Mouse (Mus musculus) midbrain, embryonic 12.5 days (tissue): Measurements from ENCODE around the gene Ppm1n. TPM values are rescaled to one million over a fixed set of nuclear protein-coding genes. Genes with fewer than 3 reads are reported as not detected.

Source experiments
- ATAC-seq: fragments of 200-750 bp; cut with Nextera tagmentation; 2 replicates; pipeline ENCODE4 v1.8.0; 2017; ENCODE audit warnings: low read depth, moderate TSS enrichment, moderate library complexity; ENCODE audit not compliant: low FRiP score
- H3K27ac ChIP-seq: fragments of 300-500 bp; sonication (generic); replicated peaks from 2 replicates; pipeline ENCODE4 v1.5.1; 2016; ENCODE audit warnings: mild to moderate bottlenecking
- H3K27me3 ChIP-seq: fragments of 300-500 bp; sonication (generic); 2 replicates; pipeline ENCODE4 v1.6.1; 2016; ENCODE audit warnings: mild to moderate bottlenecking
- H3K36me3 ChIP-seq: fragments of 300-500 bp; sonication (generic); 2 replicates; pipeline ENCODE4 v1.6.1; 2016
- H3K4me1 ChIP-seq: fragments of 300-500 bp; sonication (generic); 2 replicates; pipeline ENCODE4 v1.6.1; 2016
- H3K4me2 ChIP-seq: fragments of 300-500 bp; sonication (generic); replicated peaks from 2 replicates; pipeline ENCODE4 v1.6.1; 2016; ENCODE audit warnings: mild to moderate bottlenecking, moderate library complexity
- H3K4me3 ChIP-seq: fragments of 300-500 bp; sonication (generic); 2 replicates; pipeline ENCODE4 v1.5.1; 2016; ENCODE audit warnings: mild to moderate bottlenecking
- H3K9ac ChIP-seq: fragments of 300-500 bp; sonication (generic); replicated peaks from 2 replicates; pipeline ENCODE4 v1.6.1; 2016; ENCODE audit warnings: mild to moderate bottlenecking, moderate library complexity
- H3K9me3 ChIP-seq: fragments of 300-500 bp; sonication (generic); 2 replicates; pipeline ENCODE4 v1.6.1; 2016; ENCODE audit warnings: mild to moderate bottlenecking
- WGBS: fragments of 180-500 bp; shearing (Covaris S2); methylation state at CpG from one replicate; pipeline ENCODE4 v1.1.7; 2016; 5-methylcytosine and 5-hydroxymethylcytosine counted together
- polyA plus RNA-seq: library from polyadenylated mRNA; unstranded; fragments of >200 nt; fragmentation: Nextera tagmentation; extraction: Ambion mirVana; gene quantifications from 2 replicates; pipeline ENCODE4 v1.2.1, GENCODE M21; 2016

Gene Ppm1n
- polyA plus RNA-seq, 1 experiment from 2014 or later: 0.32 TPM

DNA sequence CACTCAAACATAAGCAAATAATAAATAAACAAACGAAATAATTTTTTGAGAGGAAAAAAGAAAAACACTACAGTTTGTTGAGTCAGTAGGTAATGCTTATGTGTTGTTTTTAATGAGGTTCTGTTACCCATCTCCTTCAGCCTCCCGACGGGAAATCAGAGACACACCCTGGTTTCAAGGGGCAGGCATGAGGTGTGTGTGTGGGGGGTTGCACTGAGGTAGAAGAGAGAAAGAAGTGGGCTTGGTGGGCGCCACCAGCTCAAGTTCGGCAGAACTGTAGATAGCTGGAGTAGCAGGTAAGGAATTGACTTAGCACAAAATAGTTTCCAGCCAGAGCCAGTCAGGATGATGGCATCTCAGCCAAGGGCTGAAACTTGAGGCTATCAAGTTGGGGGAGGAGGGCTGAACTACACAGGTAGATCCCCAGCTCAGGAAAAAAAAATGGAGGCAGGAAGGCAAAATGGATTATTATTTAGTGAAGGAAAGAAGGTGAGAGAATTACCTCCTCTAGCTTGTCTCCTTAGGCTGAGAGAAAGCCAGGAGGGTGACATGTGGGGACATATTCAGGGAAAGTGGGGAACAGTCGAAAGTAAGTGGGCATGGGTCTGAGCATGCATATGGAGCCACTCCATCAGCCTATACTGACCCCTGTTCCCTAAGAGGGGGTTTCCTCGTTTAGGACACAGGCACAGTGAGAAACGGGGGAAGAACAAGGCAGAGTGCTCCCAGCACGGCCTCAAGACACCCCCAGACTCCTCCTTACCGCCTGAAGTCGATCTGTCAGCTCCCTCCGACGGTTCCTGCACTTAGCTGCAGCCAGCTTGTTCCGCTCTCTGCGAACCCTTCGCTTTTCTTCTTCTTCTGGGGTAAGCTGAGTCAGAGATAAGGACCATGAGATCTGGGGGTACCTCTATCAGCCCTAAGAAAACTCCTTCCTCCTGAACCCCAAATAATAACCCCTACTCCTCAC is 26.2 kb upstream of the Ppm1n start:
- no peaks in the 10 kb centered on the region for H3K36me3 ChIP-seq
- H3K4me3 ChIP-seq: no peak overlapping the region
- no peaks in the 10 kb centered on the region for H3K9me3 ChIP-seq
- peaks cover 76% of the 10 kb centered on the region for H3K27me3 ChIP-seq
- 54% methylated on average over 16 of the region's 16 CpGs for WGBS
- ATAC-seq: no peak
- no peak overlapping the region for H3K9ac ChIP-seq
- peaks cover 50% of the 10 kb centered on the region for H3K4me1 ChIP-seq
- H3K4me2 ChIP-seq: no peak overlapping the region
- no peak overlapping the region for H3K27ac ChIP-seq

DNA sequence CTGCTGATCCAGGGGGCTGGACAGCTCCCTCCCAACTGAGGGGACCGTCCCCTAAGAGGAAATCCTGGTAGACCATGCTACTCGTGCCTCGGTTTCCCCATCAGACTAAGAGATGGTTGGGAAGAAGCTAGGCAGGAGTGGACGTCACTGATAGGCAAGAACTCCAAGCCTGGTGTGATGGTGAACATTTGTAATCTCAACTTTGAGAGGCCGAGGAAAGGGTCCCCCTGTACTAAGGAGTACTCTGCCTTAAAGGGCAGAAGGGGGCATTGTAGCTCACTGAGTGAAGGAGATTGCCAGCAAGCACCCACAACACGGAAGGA is 25.5 kb upstream of the Ppm1n start:
- no peaks in the 10 kb centered on the region for H3K36me3 ChIP-seq
- WGBS: 14% methylated on average over 6 of the region's 6 CpGs
- H3K27ac ChIP-seq: no peak overlapping the region
- H3K9me3 ChIP-seq: no peaks in the 10 kb centered on the region
- peaks cover 48% of the 10 kb centered on the region for H3K4me1 ChIP-seq
- H3K9ac ChIP-seq: no peak overlapping the region
- H3K4me2 ChIP-seq: no peak overlapping the region; the same call in 1 of the 2 replicates
- no peak for ATAC-seq
- H3K27me3 ChIP-seq: peaks cover 76% of the 10 kb centered on the region
- peak overlapping the region; percentile 35; the same call in 1 of the 2 replicates for H3K4me3 ChIP-seq

DNA sequence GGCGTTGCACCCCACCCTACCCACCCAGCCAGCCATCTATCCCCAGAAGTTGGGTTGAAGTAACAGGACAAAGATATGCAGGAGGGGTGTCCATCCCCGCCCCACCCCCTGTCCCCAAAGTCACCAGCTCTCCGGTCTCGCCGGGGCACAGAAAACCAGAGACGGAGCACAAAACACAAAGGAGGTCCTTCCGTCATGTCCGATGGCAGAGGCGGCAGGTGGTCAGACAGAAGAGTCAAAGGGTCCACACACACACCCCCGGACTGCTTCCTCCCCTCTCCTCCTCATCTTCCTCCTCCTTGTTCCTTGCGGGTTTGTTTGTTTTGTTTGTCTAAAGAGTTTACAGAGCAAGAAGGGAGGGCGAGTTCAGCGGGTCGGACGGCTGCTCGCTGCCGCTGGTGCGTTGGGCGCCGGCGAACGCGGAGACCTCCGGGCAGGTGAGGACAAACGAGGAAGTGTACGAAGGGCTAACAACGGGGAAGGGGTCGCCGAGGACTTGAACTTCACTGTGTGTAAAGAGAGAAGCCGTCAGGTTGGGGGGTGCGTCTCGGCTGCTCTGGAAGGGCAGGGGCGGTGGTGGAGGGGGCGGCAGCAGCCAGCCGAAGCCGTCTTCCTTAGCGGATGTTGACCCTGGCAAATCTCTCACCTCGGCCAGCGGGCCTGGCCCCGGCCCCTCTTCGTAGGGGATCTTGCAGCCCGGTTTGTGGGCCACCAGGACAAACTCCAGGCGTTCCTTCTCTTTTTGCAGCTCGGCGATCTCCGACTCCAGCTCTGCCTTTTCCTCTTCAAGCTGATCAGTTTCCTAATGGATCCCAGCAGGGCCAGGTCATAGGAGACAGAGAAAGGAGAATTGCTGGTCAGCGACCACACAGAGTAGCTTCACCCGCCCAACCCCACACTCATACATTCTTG is 24.9 kb upstream of the Ppm1n start:
- no peak for ATAC-seq
- Histone ChIP-seq H3K9ac (peak overlapping the region; percentile 24; the same call in 1 of the 2 replicates), H3K27ac (no peak overlapping the region), H3K36me3 (no peaks in the 10 kb centered on the region), H3K4me3 (peak overlapping the region; percentile 35), H3K27me3 (peaks cover 76% of the 10 kb centered on the region), H3K4me2 (peak overlapping the region; percentile 54), H3K9me3 (no peaks in the 10 kb centered on the region), H3K4me1 (peaks cover 47% of the 10 kb centered on the region)
- under 1% methylated on average over 48 of the region's 48 CpGs for WGBS

DNA sequence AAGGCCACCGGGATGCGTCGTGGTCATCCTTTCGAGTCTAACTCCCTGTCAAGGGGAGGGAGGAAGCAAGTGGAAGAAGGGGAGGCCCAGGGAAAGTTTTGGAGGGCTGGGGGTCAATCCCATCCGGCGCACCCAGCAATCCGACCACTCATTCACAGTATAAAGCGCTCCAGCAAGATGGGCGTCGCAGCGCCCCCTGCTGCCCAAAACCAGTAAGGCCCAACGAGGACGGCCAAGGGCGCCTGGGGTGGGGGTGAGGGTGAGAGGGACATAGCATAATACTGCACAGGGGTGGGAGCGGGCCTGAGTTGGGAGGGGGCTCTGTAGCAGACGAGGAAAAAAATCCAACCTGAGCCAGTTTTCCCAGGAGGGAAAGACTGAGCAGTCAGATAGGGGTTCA is 23.9 kb upstream of the Ppm1n start:
- Histone ChIP-seq H3K4me1 (peaks cover 37% of the 10 kb centered on the region), H3K27me3 (peaks cover 67% of the 10 kb centered on the region), H3K4me3 (peak overlapping the region; percentile 17), H3K27ac (no peak overlapping the region), H3K4me2 (peak overlapping the region; percentile 54), H3K36me3 (no peaks in the 10 kb centered on the region), H3K9me3 (no peaks in the 10 kb centered on the region), H3K9ac (peak overlapping the region; percentile 24; the same call in 1 of the 2 replicates)
- ATAC-seq: 0 out of 2 replicates have a peak, but pooled peaks have one; percentile 4
- WGBS: under 1% methylated on average over 16 of the region's 16 CpGs

GRCm38 (mm10) chr7:19303046-19303305 is 23.1 kb upstream of the Ppm1n start:
- Histone ChIP-seq H3K9me3 (no peaks in the 10 kb centered on the region), H3K4me2 (no peak overlapping the region), H3K27me3 (peaks cover 67% of the 10 kb centered on the region), H3K27ac (no peak overlapping the region), H3K4me1 (peaks cover 33% of the 10 kb centered on the region), H3K36me3 (no peaks in the 10 kb centered on the region), H3K9ac (no peak overlapping the region), H3K4me3 (no peak overlapping the region)
- 77% methylated on average over 12 of the region's 12 CpGs for WGBS
- no peak for ATAC-seq

DNA sequence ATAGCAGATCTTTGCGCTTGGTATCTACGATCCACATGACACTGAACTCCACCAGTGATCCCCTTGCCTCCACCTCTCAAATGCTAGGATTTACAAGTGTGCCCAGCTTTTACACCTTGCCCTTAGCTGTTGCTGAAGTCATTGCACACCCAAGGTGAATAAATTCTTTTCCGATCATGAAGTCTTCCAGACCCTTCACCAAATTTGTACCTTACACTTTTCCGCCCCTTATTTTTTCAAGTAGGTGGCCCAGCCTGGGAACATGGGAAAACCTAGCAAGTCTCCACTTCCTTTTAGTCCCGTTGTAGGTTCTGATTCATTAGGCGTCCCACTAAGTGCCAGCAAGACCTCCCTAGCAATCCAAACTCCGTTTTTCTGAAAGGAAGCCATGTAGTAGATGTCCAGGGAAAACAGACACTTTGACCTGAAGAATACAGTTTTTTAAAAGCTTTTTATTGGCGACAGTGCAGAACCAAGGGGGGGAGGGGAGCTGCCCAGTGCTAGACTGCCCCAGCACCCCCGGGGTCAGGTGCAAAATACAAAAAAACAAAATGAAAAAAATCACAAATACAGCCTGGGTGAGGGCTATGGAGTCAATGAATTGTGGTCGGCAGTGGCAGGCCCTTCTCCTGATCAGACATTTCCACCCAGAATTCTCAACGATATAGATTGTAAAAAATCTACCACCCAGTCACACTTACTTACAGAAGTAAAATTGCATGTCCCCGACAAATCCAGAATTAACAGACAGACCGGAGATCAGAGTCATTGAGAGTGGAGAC is 22.6 kb upstream of the Ppm1n start:
- no peaks in the 10 kb centered on the region for H3K36me3 ChIP-seq
- H3K9me3 ChIP-seq: no peaks in the 10 kb centered on the region
- H3K27ac ChIP-seq: no peak overlapping the region
- H3K9ac ChIP-seq: no peak overlapping the region
- H3K4me3 ChIP-seq: peak overlapping the region; percentile 32; the same call in 1 of the 2 replicates
- H3K4me1 ChIP-seq: peaks cover 28% of the 10 kb centered on the region
- 50% methylated on average over 13 of the region's 13 CpGs for WGBS
- peaks cover 63% of the 10 kb centered on the region for H3K27me3 ChIP-seq
- ATAC-seq: no peak
- H3K4me2 ChIP-seq: peak overlapping the region; percentile 54; the same call in 1 of the 2 replicates

DNA sequence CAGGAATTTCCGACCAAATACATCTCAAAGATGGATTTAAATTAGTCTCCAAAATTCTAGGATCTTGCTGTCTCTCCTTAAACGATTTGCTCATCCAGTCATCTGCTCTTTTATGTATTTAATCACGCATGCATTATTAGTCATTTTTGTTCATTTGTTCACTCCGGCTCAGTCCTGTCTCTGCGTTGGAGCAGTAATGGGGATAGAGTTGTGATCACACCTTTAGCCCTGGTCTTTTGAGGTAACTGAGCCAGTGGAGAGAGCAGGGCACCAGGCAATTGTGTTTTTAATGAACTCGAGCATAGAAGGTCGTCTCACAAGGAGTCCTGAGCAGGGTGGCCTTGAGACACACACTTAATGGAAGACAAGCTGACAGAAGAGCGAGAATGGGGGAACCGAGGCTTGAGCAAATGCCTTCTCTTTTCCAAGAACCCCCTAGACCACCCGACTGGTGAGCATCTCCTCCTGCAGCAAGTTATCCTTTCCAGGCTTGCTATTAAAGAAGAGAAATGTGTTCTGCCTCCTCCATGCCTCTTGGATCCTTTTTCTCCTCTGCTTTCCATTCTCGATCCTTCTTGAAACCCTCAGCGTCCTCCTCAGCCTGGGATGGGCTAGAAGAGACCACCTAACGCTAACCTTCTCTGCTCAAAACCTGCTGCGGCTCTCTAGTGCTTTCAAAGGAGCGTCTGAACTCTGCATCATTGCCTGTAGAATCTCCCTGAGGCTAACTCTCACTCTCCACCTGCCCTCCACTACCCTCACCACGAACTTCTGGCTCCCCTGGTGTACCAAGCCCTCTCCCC is 21.8 kb upstream of the Ppm1n start:
- Histone ChIP-seq H3K4me3 (peak overlapping the region; percentile 32), H3K27me3 (peaks cover 55% of the 10 kb centered on the region), H3K27ac (no peak overlapping the region), H3K9me3 (no peaks in the 10 kb centered on the region), H3K4me2 (peak overlapping the region; percentile 54), H3K4me1 (peaks cover 28% of the 10 kb centered on the region), H3K9ac (peak overlapping the region; percentile 28; the same call in 1 of the 2 replicates), H3K36me3 (no peaks in the 10 kb centered on the region)
- no peak for ATAC-seq
- 9% methylated on average over 16 of the region's 16 CpGs for WGBS

GRCm38 (mm10) chr7:19300501-19301421 is 20.9 kb upstream of the Ppm1n start:
- WGBS: under 1% methylated on average over 29 of the region's 29 CpGs
- Histone ChIP-seq H3K27me3 (peaks cover 46% of the 10 kb centered on the region), H3K36me3 (no peaks in the 10 kb centered on the region), H3K9ac (peak overlapping the region; percentile 46; the same call in 1 of the 2 replicates), H3K27ac (no peak overlapping the region), H3K4me1 (peaks cover 28% of the 10 kb centered on the region), H3K4me2 (peak overlapping the region; percentile 54), H3K9me3 (no peaks in the 10 kb centered on the region), H3K4me3 (peak overlapping the region; percentile 47)
- peak; percentile 71; the same call in 1 of the 2 replicates for ATAC-seq

DNA sequence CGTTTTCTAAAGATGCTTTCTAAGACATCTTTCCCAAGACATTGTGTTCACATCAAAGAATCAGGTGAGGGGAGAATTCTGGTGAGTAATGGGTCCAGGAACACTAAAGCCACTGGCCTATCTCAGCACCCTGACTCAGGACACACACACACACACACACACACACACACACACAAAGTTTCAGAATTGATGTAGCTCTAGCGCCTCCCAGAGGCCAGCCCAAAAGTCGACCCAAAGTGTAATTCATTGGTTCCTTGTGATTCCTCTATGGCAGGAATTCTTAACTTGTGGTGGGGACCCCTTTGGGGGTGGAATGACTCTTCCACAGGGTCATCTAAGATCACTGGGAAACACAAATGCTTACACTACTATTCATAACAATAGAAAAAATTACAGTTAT is 19.3 kb upstream of the Ppm1n start:
- Histone ChIP-seq H3K9me3 (no peaks in the 10 kb centered on the region), H3K27ac (no peak overlapping the region), H3K36me3 (peaks cover 7% of the 10 kb centered on the region), H3K9ac (no peak overlapping the region), H3K4me2 (no peak overlapping the region), H3K4me3 (no peak overlapping the region), H3K27me3 (peaks cover 31% of the 10 kb centered on the region), H3K4me1 (peaks cover 17% of the 10 kb centered on the region)
- 19% methylated on average over 3 of the region's 3 CpGs for WGBS
- no peak for ATAC-seq

GRCm38 (mm10) chr7:19297794-19298193 is 17.9 kb upstream of the Ppm1n start:
- WGBS: 92% methylated on average over 5 of the region's 5 CpGs

More at GRCm38 (mm10) chr7:19297794-19298193, 17.9 kb upstream of the Ppm1n start:
- Histone ChIP-seq H3K27me3 (peaks cover 17% of the 10 kb centered on the region), H3K9ac (no peak overlapping the region), H3K27ac (no peak overlapping the region), H3K36me3 (peaks cover 21% of the 10 kb centered on the region), H3K4me2 (no peak overlapping the region), H3K4me3 (no peak overlapping the region), H3K4me1 (peaks cover 12% of the 10 kb centered on the region), H3K9me3 (no peaks in the 10 kb centered on the region)
- no peak for ATAC-seq
